Mouse (Mus musculus) spleen, postnatal 10 days (tissue): ENCODE data around the gene Clmp.
"Not testable (repeated sequence)": the region's sequence is repeated elsewhere in the genome, so short reads cannot be mapped to it uniquely, and the experiment has no call there.

Source experiments
- DNase-seq, 2 experiments: peaks; one replicate each; pipeline ENCODE4 v3.0.0; 2021 to 2022; ENCODE audit warnings: low spot score in 2 of 2

Clmp gene

DNA sequence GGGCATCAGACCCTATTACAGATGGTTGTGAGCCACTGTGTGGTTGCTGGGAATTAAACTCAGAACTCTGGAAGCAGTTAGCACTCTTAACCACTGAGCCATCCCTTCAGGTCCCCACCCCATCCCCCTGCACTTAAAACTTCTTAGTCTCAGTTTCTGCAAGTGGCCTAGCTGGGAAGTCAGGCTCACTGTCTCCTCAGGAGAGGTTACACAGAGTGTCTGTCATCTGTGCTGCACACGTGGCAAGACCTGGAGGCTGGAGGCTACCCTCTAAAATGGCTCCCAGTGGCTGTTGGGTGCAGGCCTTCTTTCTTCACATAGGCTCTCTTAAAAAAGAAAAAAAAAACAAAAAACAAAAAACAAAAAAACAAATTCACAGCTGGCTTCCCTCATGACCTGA, 90.3 kb downstream of the Clmp start:
- no peak for DNase-seq

DNA sequence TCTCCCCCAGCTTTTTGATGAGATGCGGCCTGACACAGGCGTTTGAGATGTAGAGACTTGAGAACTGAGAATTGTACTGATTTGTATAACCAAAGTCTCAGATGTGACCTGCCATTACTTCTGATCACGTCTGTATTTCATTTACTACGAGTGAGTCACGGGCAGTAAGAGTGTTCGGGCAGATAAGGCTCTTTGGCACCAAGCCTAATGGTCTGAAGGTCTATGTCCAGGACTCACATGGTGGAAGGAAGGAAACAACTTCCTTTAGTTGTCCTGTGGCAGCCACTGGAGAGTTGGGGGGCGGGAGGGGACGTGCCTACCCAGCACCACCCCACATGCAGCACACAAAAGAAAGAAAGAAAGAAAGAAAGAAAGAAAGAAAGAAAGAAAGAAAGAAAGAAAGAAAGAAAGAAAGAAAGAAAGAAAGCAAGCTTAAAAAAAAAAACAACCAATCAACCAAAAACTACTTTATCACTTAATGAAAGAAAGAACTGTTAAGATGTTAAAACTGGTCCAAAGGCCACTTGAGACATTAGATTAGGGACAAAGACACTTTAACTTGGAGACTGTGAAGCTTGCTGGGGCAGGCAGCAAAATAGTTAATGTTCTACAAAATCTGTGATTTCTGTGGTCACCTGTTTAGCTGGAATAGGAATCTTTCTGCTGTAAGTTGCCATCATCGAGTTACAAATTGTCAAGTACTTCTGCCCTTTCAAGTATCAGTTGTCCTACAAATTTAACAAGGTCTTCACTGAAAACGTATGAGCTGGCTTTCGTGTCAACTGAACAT, 90.9 kb downstream of the Clmp start:
- DNase-seq = no peak

DNA sequence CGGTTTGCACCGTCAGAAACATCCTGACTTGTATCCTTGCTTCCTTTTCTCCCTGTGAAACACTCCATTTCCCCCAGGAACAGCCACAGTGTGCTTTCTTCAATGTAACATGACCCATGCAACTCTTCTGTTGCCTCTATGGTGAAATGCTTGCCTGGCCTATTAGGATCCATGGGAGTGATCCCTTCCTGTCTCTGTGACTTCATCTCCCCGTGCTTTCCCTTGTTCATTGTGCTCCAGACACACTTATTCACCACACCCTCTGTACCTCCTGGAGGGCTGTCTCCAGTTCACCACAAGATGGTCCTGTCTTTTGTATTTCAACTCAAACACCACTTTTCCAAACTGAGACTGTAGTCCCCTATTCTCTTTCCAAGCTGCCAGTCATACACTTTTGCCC, 94.3 kb downstream of the Clmp start:
- no peak for DNase-seq

DNA sequence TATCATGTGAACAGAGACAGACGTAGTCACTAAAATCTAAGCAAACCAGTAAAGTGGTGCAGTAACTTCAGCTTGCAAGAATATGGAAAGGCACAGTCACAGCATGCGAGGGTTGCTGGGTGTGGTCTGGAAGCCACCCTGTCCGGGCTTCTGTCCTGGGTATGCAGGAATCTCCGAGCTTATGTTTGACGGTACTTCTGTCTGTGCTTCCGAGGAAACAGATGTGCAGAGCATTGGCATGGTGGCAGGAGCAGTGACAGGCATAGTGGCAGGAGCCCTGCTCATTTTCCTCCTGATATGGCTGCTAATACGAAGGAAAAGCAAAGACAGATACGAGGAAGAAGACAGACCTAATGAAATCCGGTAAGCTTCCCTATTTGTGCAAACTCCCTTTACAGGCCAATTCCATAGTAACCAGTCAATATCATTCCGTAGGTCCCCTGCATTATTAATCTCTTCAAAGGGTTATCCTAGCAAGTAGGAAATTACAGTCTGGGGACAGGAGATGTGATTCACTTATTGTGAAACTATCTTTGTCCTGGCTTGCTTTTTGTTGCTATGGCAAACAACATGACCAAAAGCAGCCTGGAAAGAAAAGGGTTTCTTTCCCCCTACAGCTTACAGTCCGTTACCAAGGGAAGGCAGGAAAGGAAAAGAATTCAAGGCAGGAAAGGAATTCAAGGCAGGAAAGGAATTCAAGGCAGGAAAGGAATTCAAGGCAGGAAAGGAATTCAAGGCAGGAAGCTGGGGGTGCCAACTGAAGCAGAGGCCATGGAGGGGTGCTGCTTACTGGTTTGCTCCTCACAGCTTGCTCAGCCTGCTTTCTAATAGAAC, 95.3 kb downstream of the Clmp start:
- DNase-seq = no peak

DNA sequence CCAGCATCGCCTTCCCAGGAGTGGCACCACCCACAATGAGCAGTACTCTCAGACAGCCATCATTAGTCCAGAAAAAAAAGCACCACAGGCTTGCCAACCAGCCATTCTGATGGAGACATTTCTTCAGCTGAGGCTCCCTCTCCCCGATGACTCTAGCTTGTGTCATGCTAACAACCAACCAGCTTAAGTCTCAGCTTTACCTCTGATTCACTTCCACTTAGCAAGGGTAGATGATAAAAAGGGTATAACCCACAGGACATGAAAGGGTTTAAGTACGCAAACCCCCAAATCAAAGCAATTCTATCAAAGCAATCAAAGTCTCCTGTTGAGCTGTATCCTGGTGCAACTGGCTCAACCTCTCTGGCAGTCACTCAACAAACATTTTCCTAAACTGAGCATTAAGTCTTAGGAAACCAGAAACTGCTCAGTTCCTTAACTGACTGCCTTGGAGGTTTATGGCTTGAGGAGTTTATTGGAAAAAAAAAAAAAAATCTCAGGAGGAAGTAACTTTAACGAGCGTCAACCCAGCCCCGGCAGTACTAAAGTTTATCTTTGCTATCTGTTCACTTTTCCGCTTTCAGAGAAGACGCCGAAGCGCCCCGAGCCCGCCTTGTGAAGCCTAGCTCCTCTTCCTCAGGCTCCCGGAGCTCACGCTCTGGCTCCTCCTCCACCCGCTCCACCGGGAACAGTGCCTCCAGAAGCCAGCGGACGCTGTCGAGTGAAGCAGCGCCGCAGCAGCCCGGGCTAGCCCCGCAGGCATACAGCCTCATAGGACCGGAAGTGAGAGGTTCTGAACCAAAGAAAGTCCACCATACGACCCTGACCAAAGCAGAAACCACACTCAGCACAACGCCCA, 96.2 kb downstream of the Clmp start:
- peak; percentile 35 to 47 for DNase-seq

DNA sequence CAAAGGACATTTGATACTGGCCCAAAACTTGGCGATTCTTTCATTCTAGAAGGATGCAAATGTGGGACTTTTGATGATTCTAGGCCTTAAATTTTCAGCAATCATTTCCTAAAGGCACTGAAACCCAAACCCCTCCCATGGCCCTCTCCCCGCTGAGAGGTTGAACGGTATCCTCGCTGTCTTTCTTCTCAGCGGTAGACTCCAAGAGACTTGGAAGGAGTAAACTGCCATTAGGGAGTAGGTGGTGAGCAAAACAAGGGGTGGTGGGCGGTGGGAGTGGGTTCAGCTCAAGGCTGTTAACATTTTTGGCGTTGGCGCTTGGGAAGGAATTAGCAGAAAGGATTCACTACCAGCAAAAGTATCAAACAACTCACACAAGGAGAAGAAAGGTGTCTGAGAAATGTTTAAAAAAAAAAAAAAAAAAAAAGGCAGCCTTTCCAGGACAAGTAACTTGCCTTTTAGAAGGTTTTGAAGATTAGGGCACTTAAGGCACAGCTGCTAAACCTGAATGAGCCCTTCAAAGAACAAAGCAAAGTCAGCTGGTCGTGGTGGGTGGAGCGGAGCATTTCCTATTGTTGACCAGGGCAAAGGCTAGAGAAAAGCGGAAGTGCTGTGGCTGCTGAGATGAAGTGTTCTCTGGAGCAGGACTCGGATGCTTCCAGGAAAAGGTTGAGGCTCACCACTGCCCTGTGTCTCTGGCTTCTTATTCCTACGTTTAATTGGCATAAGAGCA, 98.0 kb downstream of the Clmp start:
- DNase-seq = peak in 1 of 2 experiments; percentile 74

DNA sequence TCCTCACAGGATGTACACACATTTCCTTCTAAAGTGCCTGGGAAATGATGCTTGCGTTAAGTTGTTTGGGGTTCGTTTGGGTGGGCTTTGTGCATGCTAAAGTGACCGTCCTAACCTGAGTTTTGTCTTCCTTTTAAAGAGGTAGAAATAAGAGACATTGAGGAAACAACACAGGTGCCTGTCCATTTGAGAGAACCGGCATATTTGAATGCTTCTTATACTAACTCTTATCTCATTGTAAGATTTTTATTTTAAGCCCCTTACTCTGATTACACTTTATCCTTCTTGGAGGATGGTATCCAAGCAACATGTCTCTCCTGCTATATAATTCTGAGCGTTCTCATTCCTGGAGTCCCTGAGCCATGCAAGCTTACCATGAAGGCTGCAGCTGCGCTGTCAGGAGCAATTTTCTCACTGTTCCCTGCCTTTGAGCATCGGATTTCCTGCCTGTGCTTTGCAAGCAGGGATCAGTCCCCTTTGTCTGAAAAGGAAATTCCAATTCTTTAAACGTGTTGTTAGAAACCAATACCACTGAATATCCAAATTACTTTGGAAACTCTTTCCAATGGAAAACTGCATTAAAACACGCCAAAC, 98.7 kb downstream of the Clmp start:
- DNase-seq = no peak

DNA sequence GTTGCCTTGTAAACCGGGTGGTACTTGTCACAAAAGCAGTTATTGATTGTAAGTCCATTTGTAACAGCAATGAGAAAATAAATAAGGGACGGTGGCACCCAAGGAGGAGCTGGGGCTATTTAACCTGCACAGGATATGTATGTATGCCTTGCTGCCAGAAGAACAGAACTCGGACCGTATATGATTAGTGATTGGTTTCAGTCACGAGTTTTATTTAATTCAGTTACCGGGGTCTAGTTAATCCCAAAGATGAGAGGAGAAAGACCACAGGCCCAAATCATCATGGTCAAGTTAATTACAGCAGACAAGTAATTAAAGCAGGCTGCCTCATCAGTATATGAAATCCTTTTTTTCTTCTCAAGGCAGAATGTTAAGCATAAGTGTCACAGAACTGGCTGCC, 99.7 kb downstream of the Clmp start:
- no peak for DNase-seq

DNA sequence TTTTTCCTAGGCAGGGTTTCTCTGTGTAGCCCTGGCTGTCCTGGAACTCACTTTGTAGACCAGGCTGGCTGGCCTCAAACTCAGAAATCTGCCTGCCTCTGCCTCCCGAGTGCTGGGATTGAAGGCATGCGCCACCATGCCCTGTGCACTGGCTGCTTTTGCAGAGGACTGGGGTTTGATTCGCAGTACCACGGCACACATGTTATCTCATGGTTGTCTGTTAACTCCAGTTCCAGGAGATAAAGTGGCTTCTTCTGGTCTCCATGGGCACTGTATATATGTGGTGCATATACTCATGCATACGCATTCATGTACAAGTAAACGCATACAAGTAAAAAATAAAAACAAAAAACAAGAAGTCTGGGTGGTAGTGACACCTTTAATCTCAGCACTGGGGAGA, 101.1 kb downstream of the Clmp start:
- not testable (repeated sequence) for DNase-seq

DNA sequence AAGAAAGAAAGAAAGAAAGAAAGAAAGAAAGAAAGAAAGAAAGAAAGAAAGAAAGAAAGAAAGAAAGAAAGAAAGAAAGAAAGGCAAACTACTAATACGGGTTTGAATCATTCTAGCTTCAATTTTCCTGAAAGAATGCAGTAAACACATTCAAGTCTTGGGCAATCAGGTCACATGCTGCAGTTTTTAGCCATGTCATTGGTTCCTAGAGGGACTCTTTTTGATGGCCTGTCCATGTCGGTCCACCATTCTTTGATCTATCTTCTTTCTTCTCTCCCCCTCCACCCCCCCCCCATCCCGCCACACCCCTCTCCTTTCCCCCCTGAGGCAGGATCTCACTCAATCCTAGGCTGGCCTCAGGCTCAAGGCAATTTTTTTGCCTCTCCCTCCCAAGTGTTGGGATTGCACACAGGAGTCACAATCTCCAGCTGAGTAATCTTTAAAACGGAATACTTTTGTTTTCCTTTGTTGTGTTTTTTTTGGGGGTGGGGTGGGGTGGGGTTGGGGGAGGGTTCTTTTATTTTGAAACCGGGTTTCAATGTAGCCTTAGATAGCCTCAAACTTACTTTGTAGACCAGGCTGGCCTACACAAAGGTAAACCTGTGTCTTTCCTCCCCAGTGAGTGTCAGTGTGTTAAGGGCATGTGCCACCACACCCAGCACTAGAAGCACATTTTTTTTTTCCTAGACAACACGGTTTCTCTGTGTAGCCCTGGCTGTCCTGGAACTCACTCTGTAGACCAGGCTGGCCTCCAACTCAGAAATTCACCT, 106.3 kb downstream of the Clmp start:
- DNase-seq = no peak

DNA sequence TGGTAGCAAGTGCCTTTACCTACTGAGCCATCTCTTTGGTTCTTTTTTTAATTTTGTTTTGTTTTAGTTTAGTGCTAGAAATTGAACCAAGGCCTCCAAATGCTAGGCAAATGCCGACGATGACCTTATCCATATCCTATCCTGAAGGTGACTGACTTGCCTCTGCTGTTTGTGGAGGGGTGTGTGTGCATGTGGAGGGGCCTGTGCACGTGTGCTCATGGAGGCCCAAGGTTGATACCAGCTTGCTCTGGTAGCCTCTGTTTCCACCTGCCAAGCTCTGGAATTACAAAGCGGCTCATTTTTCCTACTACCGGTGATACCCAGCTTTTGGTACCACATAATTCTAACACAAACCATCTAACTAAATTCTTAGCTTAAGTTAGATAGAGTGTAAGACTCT, 107.8 kb downstream of the Clmp start:
- no peak for DNase-seq

DNA sequence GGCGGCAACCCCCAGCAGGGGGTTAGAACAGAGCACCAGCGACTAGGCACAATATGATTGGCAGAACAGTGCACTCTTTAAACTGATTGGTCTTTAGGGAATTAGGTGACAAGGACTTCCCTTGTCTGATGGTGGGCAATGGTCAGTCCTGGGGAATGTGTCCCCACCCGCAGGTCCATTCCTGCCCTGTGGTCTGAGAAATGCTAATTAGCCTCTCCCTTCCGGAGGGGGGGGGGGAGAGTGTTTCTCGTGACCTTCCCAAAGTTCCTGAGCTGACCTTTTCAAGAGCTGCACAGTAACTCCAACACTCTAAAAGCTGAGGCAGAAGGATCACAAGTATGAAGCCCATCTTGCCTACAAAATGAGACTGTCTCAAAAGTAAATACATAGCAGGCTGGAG, 108.5 kb downstream of the Clmp start:
- DNase-seq = no peak

DNA sequence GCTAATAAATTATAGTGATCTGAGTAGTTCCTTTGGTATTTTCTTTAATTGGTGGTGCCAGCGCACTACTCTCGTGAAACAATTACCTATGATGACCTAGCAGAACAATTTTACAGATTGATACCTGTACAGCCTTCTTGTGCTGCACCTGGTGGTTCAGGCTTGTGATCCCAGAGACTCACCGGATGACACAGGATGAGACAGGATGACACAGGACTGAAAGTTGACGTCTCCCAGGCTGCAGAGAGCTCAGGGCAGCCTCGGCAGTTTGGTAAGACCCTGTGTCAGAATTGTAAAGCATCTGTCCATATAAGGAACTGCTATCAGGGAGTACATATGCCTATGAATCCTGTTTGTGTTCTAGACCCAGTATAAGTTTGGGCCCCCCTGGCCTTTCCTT, 109.2 kb downstream of the Clmp start:
- no peak for DNase-seq

DNA sequence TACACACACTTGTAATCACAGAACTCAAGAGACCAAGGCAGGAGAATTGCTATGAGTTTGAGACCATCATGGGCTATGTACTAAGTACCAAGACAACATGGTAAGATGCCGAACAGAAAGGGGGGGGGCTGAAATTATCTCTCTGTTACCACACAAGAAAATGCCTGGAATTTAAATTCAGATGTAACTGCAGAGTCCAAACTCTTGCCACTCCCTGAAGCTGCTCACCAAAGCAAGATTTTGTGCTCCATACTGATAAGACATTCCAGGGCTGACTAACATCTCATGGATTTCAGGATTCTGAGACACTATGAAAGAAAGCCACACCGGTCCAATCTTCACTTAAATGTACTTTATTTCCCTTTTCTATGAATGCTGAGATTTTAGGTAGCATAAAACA, 109.8 kb downstream of the Clmp start:
- no peak for DNase-seq

DNA sequence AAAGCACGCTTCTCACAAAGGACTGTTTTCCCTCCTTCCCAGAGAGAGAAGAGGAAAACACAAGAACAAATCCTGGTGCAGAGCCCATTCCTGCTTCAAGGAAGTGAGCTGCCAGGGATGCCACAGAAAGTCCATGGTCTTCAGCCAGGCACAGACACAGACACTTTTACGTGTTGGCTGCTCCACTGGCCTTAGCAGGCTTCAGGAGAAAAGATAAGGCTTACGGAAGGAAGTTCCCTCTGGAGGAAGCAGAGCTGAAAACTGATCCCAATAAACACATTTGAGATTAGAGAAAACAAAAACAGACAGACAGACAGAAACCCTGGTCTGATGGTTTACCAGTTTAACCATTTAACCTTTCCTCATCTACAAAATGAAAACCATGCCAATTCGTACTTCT, 110.3 kb downstream of the Clmp start:
- no peak for DNase-seq

DNA sequence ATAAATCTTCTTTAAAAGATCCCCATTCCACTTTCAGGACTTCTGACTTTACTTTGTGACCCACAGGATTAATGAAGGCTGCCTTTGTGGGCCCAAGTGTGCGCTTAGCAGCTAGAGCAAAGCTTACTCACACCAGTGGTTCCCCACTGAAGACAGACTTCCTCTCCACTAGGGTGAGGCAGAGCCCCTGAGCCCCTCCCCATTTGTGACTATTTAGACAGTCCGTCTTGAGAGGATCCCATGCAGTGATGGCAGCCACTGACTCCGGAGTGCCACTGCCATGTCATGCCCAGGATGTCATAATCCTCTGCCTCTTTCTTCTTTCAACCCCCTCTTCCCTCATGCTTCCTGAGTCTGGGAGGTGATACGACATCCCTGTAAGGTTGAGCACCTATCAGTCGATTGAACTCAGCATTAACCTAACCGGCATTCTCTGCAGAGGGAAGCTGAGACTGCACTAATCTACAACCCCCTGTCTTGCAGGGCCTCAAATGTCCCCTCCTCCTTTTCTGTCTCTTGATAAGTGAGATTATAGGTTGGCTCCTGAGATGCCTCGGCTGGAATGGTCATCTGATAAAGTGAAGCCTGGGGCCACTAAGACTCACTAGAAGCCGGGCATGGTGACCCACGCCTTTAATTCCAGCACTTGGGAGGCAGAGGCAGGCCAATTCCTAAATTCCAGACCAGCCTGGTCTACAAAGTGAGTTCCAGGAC, 112.6 kb downstream of the Clmp start:
- no peak for DNase-seq

DNA sequence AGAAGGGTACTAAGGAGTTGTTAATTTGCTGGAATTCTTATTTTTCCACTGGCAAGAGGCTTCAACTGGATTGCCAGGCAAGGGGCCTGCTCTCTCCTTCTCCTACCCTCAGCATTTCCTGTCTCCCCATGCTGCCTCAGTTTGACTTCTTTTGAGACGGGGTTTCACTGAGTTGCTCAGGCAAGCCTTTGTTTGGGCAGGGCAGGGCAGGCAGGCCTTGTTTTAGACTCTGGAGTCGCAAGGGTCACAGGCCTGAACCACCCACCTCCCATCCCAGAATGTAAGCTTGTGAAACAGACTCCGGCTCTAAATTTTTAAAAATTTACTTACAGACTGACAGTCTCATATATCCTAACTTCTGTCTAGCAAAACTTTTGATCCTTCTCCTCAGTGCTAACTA, 113.3 kb downstream of the Clmp start:
- peak in 1 of 2 experiments; percentile 18 for DNase-seq

DNA sequence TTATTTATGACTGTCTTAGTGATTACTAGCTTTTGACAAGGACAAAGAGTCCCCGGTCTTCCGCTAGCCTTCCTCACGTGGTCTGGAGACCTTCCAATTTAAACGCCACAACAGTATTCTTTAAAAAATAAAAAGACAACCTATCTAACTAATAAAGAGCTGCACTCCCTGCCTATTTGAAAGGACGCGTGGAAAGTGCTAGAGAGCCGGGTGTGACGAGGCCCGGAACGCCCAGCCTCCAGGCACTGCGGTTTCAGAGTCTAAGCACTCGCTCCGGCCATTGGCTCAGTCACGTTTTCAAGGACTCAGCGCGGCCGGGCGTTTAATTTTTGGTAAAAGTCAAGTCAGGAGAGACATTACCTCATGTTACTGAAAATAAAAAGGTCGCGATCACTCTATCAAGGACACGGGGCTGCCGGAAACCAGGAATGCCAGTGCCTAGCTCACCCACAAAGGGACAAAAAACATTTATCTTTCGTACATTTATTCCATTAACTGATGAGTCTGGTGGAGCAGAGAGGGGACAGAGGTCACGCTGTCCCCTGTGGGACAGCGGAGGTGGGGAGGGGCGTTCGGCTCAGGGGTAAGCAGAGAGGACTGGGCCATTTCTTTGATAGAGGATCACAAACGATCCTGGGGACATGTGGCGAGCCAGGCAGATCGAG, 114.2 kb downstream of the Clmp start:
- DNase-seq = peak; percentile 68 to 80
